Mouse (Mus musculus): ENCODE results near the gene Rpl9-ps1. TPM values are rescaled to one million over a fixed set of nuclear protein-coding genes. Genes with fewer than 3 reads are reported as not detected.

The Rpl9-ps1 gene
- total and polyA plus RNA-seq, 3 experiments: not detected

DNA sequence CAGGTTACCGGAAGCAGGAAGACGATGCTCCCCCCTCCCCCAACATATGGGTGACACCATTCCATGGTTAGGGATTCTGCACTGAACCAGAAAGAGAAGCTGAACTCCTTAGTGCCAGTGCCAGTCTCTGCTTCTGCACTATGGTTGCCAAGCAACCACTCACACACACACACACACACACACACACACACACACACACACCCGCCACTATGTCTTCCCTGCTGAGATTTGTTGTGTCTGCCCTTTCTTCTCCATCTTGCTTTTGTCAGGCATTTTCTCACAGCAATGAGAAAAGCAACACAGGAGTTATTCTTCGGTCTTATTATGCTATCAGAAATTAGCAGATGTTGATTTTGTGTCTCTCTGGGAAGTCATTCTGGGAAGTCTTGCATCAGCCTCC is 11.0 kb downstream of the Rpl9-ps1 start:
- no peak for DNase-seq
- H3K79me2 ChIP-seq (replicated peaks; ENCODE audit: control insufficient read depth, insufficient read depth, low read length): no peaks in the 10 kb centered on the region
- no peaks in the 10 kb centered on the region; the same call in 1 of the 2 replicates for H3K36me3 ChIP-seq (ENCODE audit: control insufficient read depth, insufficient read depth, low read length)
- no peak overlapping the region for H3K9ac ChIP-seq (ENCODE audit: low read depth, low read length)
- H3K4me3 ChIP-seq: no peak overlapping the region
- TF ChIP-seq POLR2A (IDR thresholded peaks at IDR 0.05; ENCODE audit: insufficient read depth, low read depth, low read length) (no peak), CTCF (IDR thresholded peaks at IDR 0.05) (no peak), EP300 (IDR thresholded peaks at IDR 0.05; ENCODE audit: insufficient read depth, low read depth, low read length) (no peak)
- intact Hi-C loops (cut with DNase I): loop anchor here (5.0 to 10.0 kb wide), 2 partner anchors 77 to 100 kb away; no protein-coding TSS in a partner anchor
- H3K27ac ChIP-seq: no peak overlapping the region
- peaks cover 4% of the 10 kb centered on the region for H3K4me1 ChIP-seq (ENCODE audit: control insufficient read depth, insufficient read depth, low read length)
- no peaks in the 10 kb centered on the region for H3K27me3 ChIP-seq (ENCODE audit: control insufficient read depth, insufficient read depth, low read length)
- WGBS: 57% methylated on average over 4 of the region's 4 CpGs

DNA sequence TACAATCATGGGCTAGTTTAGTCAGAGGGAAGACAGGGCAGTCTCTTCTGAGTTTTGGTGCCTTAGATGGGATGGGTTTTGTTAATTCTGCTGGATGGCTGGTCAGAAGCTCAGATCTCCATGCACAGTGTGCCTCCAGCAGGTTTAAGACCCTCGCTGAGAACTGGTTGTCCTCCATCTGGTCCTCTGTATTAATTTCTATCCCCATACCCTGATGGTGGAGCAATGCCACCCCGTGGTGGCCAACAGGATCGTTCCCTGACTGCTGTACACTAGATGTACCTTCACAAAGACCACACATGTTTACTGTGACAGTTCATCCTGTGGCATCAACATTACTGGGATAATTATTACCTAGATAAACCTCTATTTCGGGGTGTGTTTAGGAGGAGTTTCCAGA is 12.7 kb downstream of the Rpl9-ps1 start:
- Histone ChIP-seq H3K27me3 (ENCODE audit: control insufficient read depth, insufficient read depth, low read length) (no peaks in the 10 kb centered on the region), H3K4me1 (ENCODE audit: control insufficient read depth, insufficient read depth, low read length) (peaks cover 4% of the 10 kb centered on the region), H3K79me2 (replicated peaks; ENCODE audit: control insufficient read depth, insufficient read depth, low read length) (no peaks in the 10 kb centered on the region), H3K9ac (ENCODE audit: low read depth, low read length) (no peak overlapping the region), H3K4me3 (no peak overlapping the region), H3K27ac (no peak overlapping the region), H3K36me3 (ENCODE audit: control insufficient read depth, insufficient read depth, low read length) (no peaks in the 10 kb centered on the region; the same call in 1 of the 2 replicates)
- DNase-seq: no peak
- 47% methylated on average over 4 of the region's 4 CpGs for WGBS
- TF ChIP-seq POLR2A (IDR thresholded peaks at IDR 0.05; ENCODE audit: insufficient read depth, low read depth, low read length): no peak
- peak; percentile 61 for TF ChIP-seq CTCF (IDR thresholded peaks at IDR 0.05)
- TF ChIP-seq EP300 (IDR thresholded peaks at IDR 0.05; ENCODE audit: insufficient read depth, low read depth, low read length): 0 out of 2 replicates have a peak, but pooled peaks have one; percentile 16
- intact Hi-C loops (cut with DNase I): loop anchor here (5.0 to 10.0 kb wide), 2 partner anchors 75 to 102 kb away; no protein-coding TSS in a partner anchor

DNA sequence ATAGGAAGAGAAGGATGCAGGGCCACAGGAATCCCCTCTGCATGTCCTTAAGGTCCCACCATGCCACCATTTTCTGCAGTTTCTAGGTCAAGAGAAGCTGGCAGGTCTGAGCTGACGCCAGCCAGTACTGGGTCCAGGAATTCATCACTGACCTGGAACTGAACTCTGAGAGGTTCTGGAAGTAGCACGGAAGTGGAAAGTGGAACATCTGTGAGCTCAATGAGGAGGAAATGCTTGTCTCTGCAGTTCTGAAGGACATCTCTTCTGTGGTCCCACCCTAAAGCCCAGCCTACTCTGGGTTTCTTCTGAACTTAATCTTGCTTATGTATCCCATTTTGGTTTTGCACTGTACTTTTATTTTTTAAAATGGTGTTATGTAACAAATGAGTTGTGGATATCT is 14.4 kb downstream of the Rpl9-ps1 start:
- no peak for DNase-seq
- Histone ChIP-seq H3K4me3 (no peak overlapping the region), H3K36me3 (ENCODE audit: control insufficient read depth, insufficient read depth, low read length) (no peaks in the 10 kb centered on the region), H3K79me2 (replicated peaks; ENCODE audit: control insufficient read depth, insufficient read depth, low read length) (no peaks in the 10 kb centered on the region), H3K27ac (no peak overlapping the region), H3K27me3 (ENCODE audit: control insufficient read depth, insufficient read depth, low read length) (no peaks in the 10 kb centered on the region), H3K4me1 (ENCODE audit: control insufficient read depth, insufficient read depth, low read length) (peaks cover 1% of the 10 kb centered on the region; the same call in 1 of the 2 replicates), H3K9ac (ENCODE audit: low read depth, low read length) (no peak overlapping the region)
- TF ChIP-seq POLR2A (IDR thresholded peaks at IDR 0.05; ENCODE audit: insufficient read depth, low read depth, low read length) (no peak), CTCF (IDR thresholded peaks at IDR 0.05) (no peak), EP300 (IDR thresholded peaks at IDR 0.05; ENCODE audit: insufficient read depth, low read depth, low read length) (no peak)
- intact Hi-C loops (cut with DNase I): loop anchor here (5.0 to 10.0 kb wide), 2 partner anchors 74 to 104 kb away; no protein-coding TSS in a partner anchor
- 33% methylated on average over 2 of the region's 2 CpGs for WGBS

DNA sequence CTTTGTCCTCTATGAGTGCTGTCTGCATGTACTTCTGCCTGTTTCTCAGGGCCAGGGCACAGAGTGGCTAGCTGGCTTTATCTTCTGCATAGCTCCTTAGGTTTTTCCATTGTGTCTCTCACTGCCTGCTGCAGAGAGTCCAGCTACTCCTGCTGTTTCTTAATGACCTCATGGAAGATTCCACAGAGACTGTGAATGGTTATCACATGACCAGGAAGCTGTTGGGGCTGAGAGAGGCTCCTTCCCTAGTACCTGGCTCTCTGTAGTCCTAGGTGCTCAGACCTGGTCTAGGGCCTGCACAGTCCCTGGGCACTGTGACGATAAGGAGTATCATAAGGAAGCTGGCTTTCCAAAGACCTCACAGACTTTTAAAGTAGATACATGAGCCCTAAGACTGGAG is 14.8 kb downstream of the Rpl9-ps1 start:
- no peaks in the 10 kb centered on the region for H3K79me2 ChIP-seq (replicated peaks; ENCODE audit: control insufficient read depth, insufficient read depth, low read length)

DNA sequence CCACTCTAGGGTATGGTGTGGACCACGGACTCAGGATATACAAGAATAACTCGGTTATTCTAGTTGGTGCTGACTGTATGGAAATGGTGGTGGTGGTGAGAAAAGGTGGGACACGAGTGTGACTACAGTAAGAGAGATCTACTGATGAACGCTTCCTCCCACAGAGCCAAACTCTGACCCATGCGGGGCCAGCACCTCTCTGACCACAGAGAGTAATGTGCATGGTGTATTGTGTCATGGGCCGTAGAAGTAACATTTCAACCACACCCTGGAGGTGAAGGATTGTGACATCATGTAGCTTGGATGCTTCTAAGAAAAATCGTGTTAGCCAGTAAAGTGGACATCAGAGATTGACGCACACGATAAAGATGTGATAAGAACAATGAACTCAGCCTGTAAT is 16.6 kb downstream of the Rpl9-ps1 start:
- DNase-seq: no peak
- H3K79me2 ChIP-seq (replicated peaks; ENCODE audit: control insufficient read depth, insufficient read depth, low read length): no peaks in the 10 kb centered on the region
- H3K36me3 ChIP-seq (ENCODE audit: control insufficient read depth, insufficient read depth, low read length): no peaks in the 10 kb centered on the region
- no peaks in the 10 kb centered on the region for H3K27me3 ChIP-seq (ENCODE audit: control insufficient read depth, insufficient read depth, low read length)
- 82% methylated on average over 9 of the region's 9 CpGs for WGBS
- H3K4me1 ChIP-seq (ENCODE audit: control insufficient read depth, insufficient read depth, low read length): peaks cover under 1% of the 10 kb centered on the region; the same call in 1 of the 2 replicates
- no peak overlapping the region for H3K4me3 ChIP-seq
- TF ChIP-seq CTCF (IDR thresholded peaks at IDR 0.05) (no peak), EP300 (IDR thresholded peaks at IDR 0.05; ENCODE audit: insufficient read depth, low read depth, low read length) (no peak), POLR2A (IDR thresholded peaks at IDR 0.05; ENCODE audit: insufficient read depth, low read depth, low read length) (no peak)
- H3K27ac ChIP-seq: no peak overlapping the region
- intact Hi-C loops (cut with DNase I): no loop called here
- H3K9ac ChIP-seq (ENCODE audit: low read depth, low read length): no peak overlapping the region

More for the DNA sequence above, 14.8 kb downstream of the Rpl9-ps1 start:
- 96% methylated on average over 1 of the region's 1 CpGs for WGBS
- H3K4me3 ChIP-seq: no peak overlapping the region
- H3K9ac ChIP-seq (ENCODE audit: low read depth, low read length): no peak overlapping the region
- peaks cover 1% of the 10 kb centered on the region; the same call in 1 of the 2 replicates for H3K4me1 ChIP-seq (ENCODE audit: control insufficient read depth, insufficient read depth, low read length)
- H3K27me3 ChIP-seq (ENCODE audit: control insufficient read depth, insufficient read depth, low read length): no peaks in the 10 kb centered on the region
- intact Hi-C loops (cut with DNase I): loop anchor here (5.0 to 10.0 kb wide), 2 partner anchors 73 to 104 kb away; no protein-coding TSS in a partner anchor
- no peak overlapping the region for H3K27ac ChIP-seq
- DNase-seq: no peak
- no peaks in the 10 kb centered on the region for H3K36me3 ChIP-seq (ENCODE audit: control insufficient read depth, insufficient read depth, low read length)
- TF ChIP-seq POLR2A (IDR thresholded peaks at IDR 0.05; ENCODE audit: insufficient read depth, low read depth, low read length) (no peak), CTCF (IDR thresholded peaks at IDR 0.05) (no peak), EP300 (IDR thresholded peaks at IDR 0.05; ENCODE audit: insufficient read depth, low read depth, low read length) (no peak)

DNA sequence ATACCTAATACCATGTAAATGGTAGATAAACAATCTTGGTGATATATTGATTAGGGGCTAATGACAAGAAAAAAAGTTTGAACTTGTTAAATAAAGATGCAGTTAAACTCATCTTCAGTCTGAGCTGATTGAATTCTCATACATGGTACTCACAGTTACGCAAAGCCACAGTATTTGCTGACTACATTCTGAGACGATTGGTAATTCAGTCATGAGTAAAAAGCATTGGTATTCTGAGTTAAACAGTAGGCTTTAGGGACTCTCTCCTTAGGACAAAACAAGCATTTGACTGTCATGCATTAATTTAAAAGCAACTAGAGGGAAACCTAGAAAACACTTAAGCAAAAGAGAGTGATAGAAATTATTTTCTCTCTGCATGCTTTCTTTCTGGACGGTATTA is 21.8 kb downstream of the Rpl9-ps1 start:
- Histone ChIP-seq H3K27me3 (ENCODE audit: control insufficient read depth, insufficient read depth, low read length) (no peaks in the 10 kb centered on the region), H3K9ac (ENCODE audit: low read depth, low read length) (no peak overlapping the region), H3K27ac (no peak overlapping the region), H3K36me3 (ENCODE audit: control insufficient read depth, insufficient read depth, low read length) (no peaks in the 10 kb centered on the region), H3K4me1 (ENCODE audit: control insufficient read depth, insufficient read depth, low read length) (no peaks in the 10 kb centered on the region), H3K4me3 (no peak overlapping the region), H3K79me2 (replicated peaks; ENCODE audit: control insufficient read depth, insufficient read depth, low read length) (no peaks in the 10 kb centered on the region)
- no peak for DNase-seq
- intact Hi-C loops (cut with DNase I): no loop called here
- WGBS: 90% methylated on average over 3 of the region's 3 CpGs
- TF ChIP-seq EP300 (IDR thresholded peaks at IDR 0.05; ENCODE audit: insufficient read depth, low read depth, low read length): no peak
- TF ChIP-seq CTCF (IDR thresholded peaks at IDR 0.05): no peak
- no peak for TF ChIP-seq POLR2A (IDR thresholded peaks at IDR 0.05; ENCODE audit: insufficient read depth, low read depth, low read length)

Data from heart, adult 2 months (tissue).